Mouse (Mus musculus) right cerebral cortex, postnatal 25 days (tissue): Measurements from ENCODE around the gene Adap1.

Source experiments
- DNase-seq: peaks from one replicate; pipeline ENCODE4 v3.0.0; 2022

Gene Adap1

GRCm38 (mm10) chr5:139243384-139243783 lies 82.0 kb downstream of the Adap1 start:
- DNase-seq = no peak

DNA sequence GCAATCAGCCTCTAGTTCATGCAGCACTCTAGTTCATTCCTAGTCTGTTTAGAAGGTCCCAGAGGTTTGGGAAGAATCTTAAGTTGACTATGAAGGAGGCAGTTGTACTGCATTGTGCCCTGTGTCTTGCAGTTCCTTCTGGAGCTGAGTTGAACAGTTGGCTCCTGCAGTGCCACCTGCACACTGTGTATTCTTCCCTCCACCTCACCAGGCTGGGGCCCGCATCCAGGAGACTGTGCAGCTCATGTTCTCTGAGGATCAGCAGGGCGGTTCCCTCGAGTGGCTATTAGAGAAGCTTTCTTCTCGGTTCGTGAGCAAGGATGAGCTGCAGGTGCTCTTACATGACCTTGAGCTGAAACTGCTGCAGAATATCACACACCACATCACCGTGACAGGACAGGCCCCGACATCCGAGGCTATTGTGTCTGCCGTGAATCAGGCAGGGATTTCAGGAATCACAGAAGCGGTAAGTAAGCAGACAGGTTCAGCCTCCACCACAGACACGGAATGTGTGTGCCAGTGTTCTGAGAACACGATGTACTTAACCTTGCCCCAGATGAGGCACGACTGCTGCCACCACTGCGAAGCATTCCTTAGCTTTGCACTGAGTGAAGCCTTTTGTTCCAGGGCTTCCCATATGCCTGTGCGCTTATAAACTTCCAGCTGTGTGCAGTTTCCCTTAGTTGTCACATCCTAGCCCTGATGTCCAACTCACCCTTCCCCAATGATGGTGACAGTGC lies 84.2 kb downstream of the Adap1 start:
- DNase-seq = peak; percentile 36

GRCm38 (mm10) chr5:139237436-139237835 lies 88.0 kb downstream of the Adap1 start:
- no peak for DNase-seq

DNA sequence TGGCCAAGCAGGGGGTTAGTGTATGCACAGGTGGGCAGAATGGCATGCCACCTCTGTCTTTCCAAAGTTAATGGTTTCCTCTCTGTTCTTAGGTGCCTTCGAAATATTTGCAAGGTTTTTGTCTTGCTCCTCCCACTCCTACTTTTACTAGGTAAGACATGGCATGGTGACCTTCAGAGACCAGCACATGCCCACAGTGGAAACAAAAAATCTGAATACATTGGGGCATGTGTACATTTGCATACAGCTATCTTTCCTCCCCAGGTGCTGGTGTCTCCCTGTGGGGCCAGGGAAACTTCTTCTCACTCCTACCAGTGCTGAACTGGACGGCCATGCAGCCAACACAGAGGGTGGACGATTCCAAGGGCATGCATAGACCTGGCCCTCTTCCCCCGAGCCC lies 91.0 kb downstream of the Adap1 start:
- DNase-seq = no peak

GRCm38 (mm10) chr5:139232083-139232482 lies 93.3 kb downstream of the Adap1 start:
- DNase-seq = no peak

DNA sequence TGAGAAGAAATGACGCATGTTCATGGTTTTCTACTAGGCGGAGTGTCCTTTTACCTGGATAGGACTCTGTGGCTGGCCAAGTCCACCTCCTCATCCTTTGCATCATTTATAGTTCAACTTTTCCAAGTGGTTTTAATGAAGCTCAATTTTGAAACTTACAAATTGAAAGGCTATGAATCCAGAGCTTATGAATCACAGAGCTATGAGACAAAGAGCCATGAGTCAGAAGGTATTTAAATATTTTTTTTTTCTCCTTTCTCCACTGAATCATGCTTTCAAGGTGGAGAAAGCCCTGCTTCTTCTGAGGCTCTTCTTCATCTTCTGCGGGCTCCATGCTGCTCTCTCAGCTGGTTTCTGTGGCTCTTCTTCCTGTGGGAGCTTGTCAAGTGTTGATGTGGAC lies 95.7 kb downstream of the Adap1 start:
- DNase-seq = no peak

- no peak for DNase-seq
These were observed 97.1 kb downstream of the Adap1 start for GRCm38 (mm10) chr5:139228318-139228717.

DNA sequence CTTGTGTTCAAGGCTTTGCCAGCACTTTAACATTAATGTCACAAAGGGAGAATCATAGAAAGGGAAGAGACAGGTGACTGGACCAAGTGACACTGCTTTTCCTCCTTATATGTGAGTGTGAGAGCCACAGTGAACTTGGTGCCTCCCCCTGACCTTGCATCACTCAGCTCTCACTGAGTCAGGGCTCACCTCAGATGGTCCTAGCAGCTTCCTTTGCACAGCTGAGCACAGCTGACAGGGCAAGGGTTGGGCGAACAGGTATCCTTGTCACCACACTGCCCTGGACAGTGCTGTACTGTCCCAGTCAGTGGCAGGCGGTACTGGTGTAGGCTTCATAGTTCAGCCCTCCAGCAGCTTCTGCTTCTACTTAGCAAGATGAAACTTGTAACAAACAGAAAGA lies 97.8 kb downstream of the Adap1 start:
- DNase-seq = no peak

DNA sequence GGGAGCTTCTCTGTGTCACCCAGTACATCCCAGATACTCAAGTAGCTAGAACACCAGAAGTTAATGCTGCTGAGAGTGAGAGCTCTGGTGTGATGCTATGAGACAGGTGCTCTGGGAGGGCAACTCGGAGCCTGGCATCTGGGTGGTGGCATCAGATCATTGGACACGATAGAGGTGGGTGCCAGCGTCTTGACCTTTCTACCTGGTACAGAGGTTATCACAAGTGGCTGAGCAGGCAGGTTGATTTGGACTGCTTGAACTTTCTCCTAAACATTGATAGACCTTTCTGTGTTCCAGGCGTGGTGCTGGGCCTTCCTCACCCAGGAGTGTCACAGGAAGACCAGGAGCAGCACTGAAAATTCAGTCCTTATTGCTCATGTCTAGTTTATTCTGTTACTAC lies 98.2 kb downstream of the Adap1 start:
- no peak for DNase-seq

- no peak for DNase-seq
These were observed 102.1 kb downstream of the Adap1 start for GRCm38 (mm10) chr5:139223331-139223730.
